Comparison of ENCODE assay signal across 8 mouse cellular contexts in genomic region chr3:159724340-159725119, GRCm38 (mm10).
DNase-seq lines count a peak whose midpoint lies in the region.

No protein-coding gene starts in this region.

- peak; percentile 8 to 21 for DNase-seq in cerebellum, postnatal 10 days
- no peak for DNase-seq in cerebellum, postnatal 4 days (ENCODE audit: low spot score in 2 of 2)
- peak; percentile 3 for DNase-seq in urinary bladder, postnatal 25 days (ENCODE audit: low spot score)
- DNase-seq in urinary bladder, postnatal 10 days (ENCODE audit: low spot score) = no peak
- DNase-seq in induced T-regulatory cell, adult 2 months (ENCODE audit: low read depth) = peak; percentile 4
- DNase-seq in lung, postnatal 10 days = peak; percentile 28
- no peak for DNase-seq in layer of hippocampus, postnatal 14 days (ENCODE audit: low spot score in 2 of 2)
- DNase-seq in natural killer cell, adult 2 months (ENCODE audit: low spot score in 2 of 2) = no peak

Comparison
In these comparisons a context has a peak if more than half of its experiments do, and no peak if none do; other contexts are left out.
1. DNase-seq: peak in cerebellum, postnatal 10 days (2 of 2), urinary bladder, postnatal 25 days (single experiment), induced T-regulatory cell, adult 2 months (single experiment) and lung, postnatal 10 days (single experiment); none in cerebellum, postnatal 4 days (0 of 2), urinary bladder, postnatal 10 days (single experiment), layer of hippocampus, postnatal 14 days (0 of 2) and natural killer cell, adult 2 months (0 of 2).